Mouse (Mus musculus) lung, embryonic 16.5 days (tissue): ENCODE measurements at regions not wholly inside any gene's neighbourhood (a gene's known extent, or its start where the extent isn't known, plus 50 kb on each side); places are given as distances from the start of the nearest gene placed in this dataset.

Experiments used
- ATAC-seq: fragments of 200-750 bp; cut with Nextera tagmentation; 2 replicates; pipeline ENCODE4 v1.8.0; 2017; ENCODE audit warnings: low read depth, mild to moderate bottlenecking, moderate library complexity
- H3K27ac ChIP-seq: fragments of 300-500 bp; sonication (generic); 2 replicates; pipeline ENCODE4 v1.5.1; 2014; ENCODE audit warnings: mild to moderate bottlenecking, control low read depth, low read length
- H3K27me3 ChIP-seq: fragments of 300-500 bp; sonication (generic); 2 replicates; pipeline ENCODE4 v1.6.1; 2014; ENCODE audit warnings: low read depth, low read length, mixed read lengths; ENCODE audit not compliant: control insufficient read depth, insufficient read depth
- H3K36me3 ChIP-seq: fragments of 300-500 bp; sonication (generic); 2 replicates; pipeline ENCODE4 v1.6.1; 2014; ENCODE audit warnings: low read length; ENCODE audit not compliant: control insufficient read depth, insufficient read depth
- H3K4me1 ChIP-seq: fragments of 300-500 bp; sonication (generic); replicated peaks from 2 replicates; pipeline ENCODE4 v1.6.1; 2014; ENCODE audit warnings: low read length, mixed read lengths; ENCODE audit not compliant: control insufficient read depth, insufficient read depth
- H3K4me2 ChIP-seq: fragments of 300-500 bp; sonication (generic); 2 replicates; pipeline ENCODE4 v1.6.1; 2014; ENCODE audit warnings: low read depth, low read length, control low read depth
- H3K4me3 ChIP-seq: fragments of 300-500 bp; sonication (generic); 2 replicates; pipeline ENCODE4 v1.5.1; 2014; ENCODE audit warnings: mild to moderate bottlenecking, low read length, control low read depth
- H3K9ac ChIP-seq: fragments of 300-500 bp; sonication (generic); 2 replicates; pipeline ENCODE4 v1.6.1; 2014; ENCODE audit warnings: low read length, control low read depth
- H3K9me3 ChIP-seq: fragments of 300-500 bp; sonication (generic); 2 replicates; pipeline ENCODE4 v1.6.1; 2016; ENCODE audit warnings: low read length; ENCODE audit not compliant: control insufficient read depth
- WGBS: fragments of 180-500 bp; shearing (Covaris S2); extraction: QIAGEN DNeasy Blood & Tissue Kit; methylation state at CpG from one replicate; pipeline ENCODE4 v1.1.7; 2014; 5-methylcytosine and 5-hydroxymethylcytosine counted together

DNA sequence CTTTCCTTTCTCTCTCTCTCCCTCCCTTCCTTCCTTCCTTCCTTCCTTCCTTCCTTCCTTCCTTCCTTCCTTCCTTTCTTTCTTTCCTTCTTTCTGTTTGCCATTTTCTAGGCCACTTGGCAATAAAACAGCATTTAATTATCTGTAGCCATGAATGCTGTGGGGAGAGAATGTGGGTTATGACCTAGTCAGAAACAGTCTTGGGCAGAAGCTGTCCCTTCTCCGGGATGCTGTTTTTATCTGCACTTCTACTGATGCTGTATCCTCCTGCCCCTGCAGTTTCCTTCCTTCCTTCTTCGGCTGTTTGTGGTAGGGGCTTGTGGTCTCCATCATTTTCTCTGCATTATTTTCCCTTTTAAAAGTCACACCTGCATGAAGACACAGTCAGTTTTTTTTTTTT is 272.3 kb upstream of the Sox2 start:
- H3K4me1 ChIP-seq, result no peaks in the 10 kb centered on the region
- H3K36me3 ChIP-seq, result no peaks in the 10 kb centered on the region
- H3K4me3 ChIP-seq, result no peak overlapping the region
- no peaks in the 10 kb centered on the region for H3K9me3 ChIP-seq
- no peak overlapping the region for H3K27ac ChIP-seq
- H3K4me2 ChIP-seq, result no peak overlapping the region
- 53% methylated on average over 2 of the region's 2 CpGs for WGBS
- no peaks in the 10 kb centered on the region for H3K27me3 ChIP-seq
- H3K9ac ChIP-seq, result no peak overlapping the region
- ATAC-seq, result no peak

GRCm38 (mm10) chr3:34377329-34377728 is 272.9 kb upstream of the Sox2 start:
- H3K27ac ChIP-seq, result no peak overlapping the region
- no peaks in the 10 kb centered on the region for H3K4me1 ChIP-seq
- no peaks in the 10 kb centered on the region for H3K36me3 ChIP-seq
- H3K4me3 ChIP-seq, result no peak overlapping the region
- no peak overlapping the region for H3K4me2 ChIP-seq
- WGBS, result 58% methylated on average over 12 of the region's 12 CpGs
- H3K27me3 ChIP-seq, result no peaks in the 10 kb centered on the region
- no peaks in the 10 kb centered on the region for H3K9me3 ChIP-seq
- no peak for ATAC-seq
- H3K9ac ChIP-seq, result no peak overlapping the region

DNA sequence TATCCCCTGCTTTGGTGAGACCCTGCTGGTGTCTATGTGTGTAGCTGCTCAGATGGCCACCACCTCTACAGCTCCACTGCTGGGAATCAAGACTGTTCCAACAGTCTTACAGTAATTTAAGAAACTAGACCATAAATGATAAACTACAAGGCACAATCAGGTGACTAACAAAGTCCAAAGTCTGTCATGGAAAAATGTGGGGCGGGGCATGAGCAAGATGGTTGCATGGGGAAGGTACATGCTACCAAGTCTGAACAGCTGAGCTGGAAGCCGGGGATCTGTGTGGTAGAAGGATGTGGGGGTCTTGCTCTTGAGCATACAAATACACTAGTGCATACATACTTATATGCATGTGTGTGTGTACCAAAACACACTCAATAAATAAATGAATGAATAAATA is 278.8 kb upstream of the Sox2 start:
- H3K27ac ChIP-seq, result no peak overlapping the region
- no peak overlapping the region for H3K9ac ChIP-seq
- H3K9me3 ChIP-seq, result no peaks in the 10 kb centered on the region
- no peak for ATAC-seq
- no peak overlapping the region for H3K4me2 ChIP-seq
- 89% methylated on average over 2 of the region's 2 CpGs for WGBS
- H3K27me3 ChIP-seq, result no peaks in the 10 kb centered on the region
- no peaks in the 10 kb centered on the region for H3K36me3 ChIP-seq
- H3K4me3 ChIP-seq, result no peak overlapping the region
- no peaks in the 10 kb centered on the region for H3K4me1 ChIP-seq

DNA sequence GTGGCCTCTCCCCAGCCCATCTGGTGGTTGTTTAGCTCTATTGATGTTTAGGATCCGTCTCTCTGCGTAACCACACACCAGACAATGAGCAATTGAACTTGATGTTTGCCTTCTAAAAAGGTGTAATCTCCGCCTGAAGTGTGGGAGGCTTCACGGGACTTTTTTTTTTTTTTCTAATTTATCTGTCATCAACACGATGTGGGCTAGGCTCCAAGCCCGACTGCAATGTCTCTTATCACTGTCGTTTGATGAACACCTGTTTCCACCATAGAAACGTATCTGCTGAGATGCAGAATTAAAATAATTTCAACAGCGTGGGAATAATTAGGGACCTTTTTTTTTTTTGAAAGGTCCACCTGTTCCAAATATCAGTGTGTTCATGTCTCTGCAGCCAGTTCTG is 257.0 kb upstream of the Dnajc19 start:
- H3K27ac ChIP-seq, result no peak overlapping the region
- WGBS, result 61% methylated on average over 9 of the region's 9 CpGs

DNA sequence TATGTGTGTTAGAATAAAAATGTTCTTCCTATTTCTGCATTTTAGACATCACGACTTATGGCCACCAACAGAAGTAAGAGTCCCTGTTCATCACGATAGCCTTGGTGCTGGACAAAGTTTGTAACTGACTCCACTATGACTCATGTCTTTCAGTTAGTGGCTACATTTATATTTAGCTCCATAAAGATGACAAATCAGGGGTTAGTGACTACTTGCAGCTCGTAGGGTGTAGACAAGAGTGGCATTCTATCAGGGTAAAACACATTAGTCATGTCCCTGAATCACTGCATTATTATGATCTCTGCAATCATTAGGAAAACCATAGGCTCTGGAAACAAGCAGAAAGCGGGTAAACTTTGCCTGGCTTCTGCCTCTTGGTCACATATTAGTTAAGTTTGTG is 252.4 kb upstream of the Dnajc19 start:
- no peak for ATAC-seq
- no peak overlapping the region for H3K27ac ChIP-seq
- 72% methylated on average over 4 of the region's 4 CpGs for WGBS
- H3K9ac ChIP-seq, result no peak overlapping the region
- H3K27me3 ChIP-seq, result no peaks in the 10 kb centered on the region
- no peaks in the 10 kb centered on the region for H3K4me1 ChIP-seq
- no peak overlapping the region for H3K4me2 ChIP-seq
- H3K4me3 ChIP-seq, result no peak overlapping the region
- no peaks in the 10 kb centered on the region for H3K36me3 ChIP-seq
- H3K9me3 ChIP-seq, result no peaks in the 10 kb centered on the region

More for the DNA sequence above, 257.0 kb upstream of the Dnajc19 start:
- Histone ChIP-seq H3K9ac (no peak overlapping the region), H3K4me2 (no peak overlapping the region), H3K27me3 (no peaks in the 10 kb centered on the region), H3K4me1 (no peaks in the 10 kb centered on the region), H3K4me3 (no peak overlapping the region), H3K9me3 (no peaks in the 10 kb centered on the region), H3K36me3 (no peaks in the 10 kb centered on the region)
- ATAC-seq, result no peak

- WGBS, result 58% methylated on average over 5 of the region's 5 CpGs
- Histone ChIP-seq H3K4me2 (no peak overlapping the region), H3K9me3 (no peaks in the 10 kb centered on the region), H3K9ac (no peak overlapping the region), H3K27ac (no peak overlapping the region), H3K27me3 (no peaks in the 10 kb centered on the region), H3K4me3 (no peak overlapping the region), H3K36me3 (no peaks in the 10 kb centered on the region), H3K4me1 (no peaks in the 10 kb centered on the region)
- ATAC-seq, result no peak
Observed at GRCm38 (mm10) chr3:34331889-34332276, 250.8 kb upstream of the Dnajc19 start.

GRCm38 (mm10) chr3:34330970-34331888 is 250.1 kb upstream of the Dnajc19 start:
- ATAC-seq, result no peak

GRCm38 (mm10) chr3:34328865-34329264 is 247.7 kb upstream of the Dnajc19 start:
- Histone ChIP-seq H3K27ac (no peak overlapping the region), H3K9ac (no peak overlapping the region), H3K27me3 (no peaks in the 10 kb centered on the region), H3K36me3 (no peaks in the 10 kb centered on the region), H3K4me3 (no peak overlapping the region), H3K4me1 (no peaks in the 10 kb centered on the region), H3K4me2 (no peak overlapping the region), H3K9me3 (no peaks in the 10 kb centered on the region)
- 18% methylated on average over 2 of the region's 2 CpGs for WGBS
- ATAC-seq, result no peak

More at GRCm38 (mm10) chr3:34330970-34331888, 250.1 kb upstream of the Dnajc19 start:
- Histone ChIP-seq H3K4me1 (no peaks in the 10 kb centered on the region), H3K4me3 (no peak overlapping the region), H3K27ac (no peak overlapping the region), H3K9me3 (no peaks in the 10 kb centered on the region), H3K36me3 (no peaks in the 10 kb centered on the region), H3K9ac (no peak overlapping the region), H3K27me3 (no peaks in the 10 kb centered on the region), H3K4me2 (no peak overlapping the region)
- WGBS, result 43% methylated on average over 22 of the region's 22 CpGs

- Histone ChIP-seq H3K27me3 (no peaks in the 10 kb centered on the region), H3K9ac (no peak overlapping the region), H3K36me3 (no peaks in the 10 kb centered on the region), H3K4me3 (no peak overlapping the region), H3K4me2 (no peak overlapping the region), H3K27ac (no peak overlapping the region), H3K9me3 (no peaks in the 10 kb centered on the region), H3K4me1 (no peaks in the 10 kb centered on the region)
- 78% methylated on average over 1 of the region's 1 CpGs for WGBS
- no peak for ATAC-seq
Observed at GRCm38 (mm10) chr3:34325669-34326068, 244.5 kb upstream of the Dnajc19 start.
